Mouse (Mus musculus) MEL (cell line): Measurements from ENCODE around the gene Zbtb24. TPM values are rescaled to one million over a fixed set of nuclear protein-coding genes. Genes with fewer than 3 reads are reported as not detected.
A peak's percentile ranks its signal among the peaks of the same experiment; 100 is the strongest.

Experiments
- DNase-seq: peaks from one replicate; pipeline ENCODE4 v3.0.0; 2011; ENCODE audit warnings: low read depth, low spot score
- H3K27ac ChIP-seq: 2 replicates; pipeline ENCODE4 v1.5.1; 2012; ENCODE audit warnings: low read depth, mild to moderate bottlenecking, control low read depth, low read length, moderate library complexity; ENCODE audit not compliant: control insufficient read depth
- H3K27me3 ChIP-seq, 2 experiments: fragments of 150-350 bp in 1 of 2; sonication (generic) in 1 of 2; 2 replicates each; pipeline ENCODE4 v1.6.1; 2012; ENCODE audit warnings: low read length in 2 of 2, mild to moderate bottlenecking in 2 of 2, improper control_type of control experiment in 1 of 2, moderate library complexity in 1 of 2; ENCODE audit not compliant: insufficient read depth in 2 of 2, control insufficient read depth in 1 of 2
- H3K36me3 ChIP-seq, 2 experiments: 2 replicates each; pipeline ENCODE4 v1.6.1; 2012 to 2014; ENCODE audit warnings: low read length in 2 of 2, improper control_type of control experiment in 1 of 2, inconsistent platforms in 1 of 2, mild to moderate bottlenecking in 1 of 2; ENCODE audit not compliant: insufficient read depth in 2 of 2, control insufficient read depth in 1 of 2
- H3K4me1 ChIP-seq, 2 experiments: fragments of 150-350 bp in 1 of 2; sonication (generic) in 1 of 2; 2 replicates each; pipeline ENCODE4 v1.6.1; 2012; ENCODE audit warnings: low read length in 2 of 2, improper control_type of control experiment in 1 of 2, mild to moderate bottlenecking in 1 of 2; ENCODE audit not compliant: insufficient read depth in 2 of 2, control insufficient read depth in 1 of 2
- H3K4me3 ChIP-seq, 2 experiments: fragments of 150-350 bp in 1 of 2; sonication (generic) in 1 of 2; 2 replicates each; pipeline ENCODE4 v1.5.1; 2012; ENCODE audit warnings: low read depth in 2 of 2, low read length in 2 of 2, mild to moderate bottlenecking in 2 of 2, moderate library complexity in 2 of 2, control low read depth in 1 of 2, improper control_type of control experiment in 1 of 2; ENCODE audit not compliant: control insufficient read depth in 1 of 2, insufficient read depth in 1 of 2
- H3K79me2 ChIP-seq: 2 replicates; pipeline ENCODE4 v1.6.1; 2012; ENCODE audit warnings: mild to moderate bottlenecking, low read length, moderate library complexity; ENCODE audit not compliant: control insufficient read depth, poor library complexity, insufficient read depth
- H3K9ac ChIP-seq: 2 replicates; pipeline ENCODE4 v1.6.1; 2012; ENCODE audit warnings: low read depth, mild to moderate bottlenecking, control low read depth, low read length, moderate library complexity; ENCODE audit not compliant: control insufficient read depth, poor library complexity, severe bottlenecking
- H3K9me3 ChIP-seq: fragments of 150-350 bp; sonication (generic); replicated peaks from 2 replicates; pipeline ENCODE4 v1.6.1; 2012; ENCODE audit warnings: mild to moderate bottlenecking, low read length, improper control_type of control experiment, moderate library complexity; ENCODE audit not compliant: insufficient read depth
- BHLHE40 ChIP-seq: IDR thresholded peaks from 2 replicates; pipeline ENCODE4 v1.6.1; 2012; ENCODE audit warnings: low read depth, mild to moderate bottlenecking, inconsistent platforms, low read length, improper control_type of control experiment, borderline replicate concordance
- CHD1 ChIP-seq: IDR thresholded peaks from 2 replicates; pipeline ENCODE4 v1.6.1; 2012; ENCODE audit warnings: low read depth, mild to moderate bottlenecking, inconsistent platforms, low read length, improper control_type of control experiment
- CHD2 ChIP-seq: IDR thresholded peaks from 2 replicates; pipeline ENCODE4 v1.6.1; 2011; ENCODE audit warnings: low read length, improper control_type of control experiment
- CTCF ChIP-seq, 3 experiments: IDR thresholded peaks in 2 of 3; conservative IDR thresholded peaks in 1 of 3; 2 replicates each; pipeline ENCODE4 v1.5.1; 2011 to 2012; ENCODE audit warnings: low read length in 3 of 3, low read depth in 2 of 3, mild to moderate bottlenecking in 2 of 3, improper control_type of control experiment in 1 of 3, inconsistent platforms in 1 of 3, mixed read lengths in 1 of 3, moderate library complexity in 1 of 3; ENCODE audit not compliant: control insufficient read depth in 1 of 3, insufficient read depth in 1 of 3, poor library complexity in 1 of 3, severe bottlenecking in 1 of 3
- ELF1 ChIP-seq: IDR thresholded peaks from 2 replicates; pipeline ENCODE4 v1.6.1; 2014; ENCODE audit warnings: low read depth, mild to moderate bottlenecking, inconsistent platforms, low read length, improper control_type of control experiment, moderate library complexity
- EP300 ChIP-seq, 2 experiments: IDR thresholded peaks; 2 replicates each; pipeline ENCODE4 v1.6.1; 2011; ENCODE audit warnings: improper control_type of control experiment in 2 of 2, low read length in 2 of 2, low read depth in 1 of 2, mild to moderate bottlenecking in 1 of 2
- KAT2A ChIP-seq: conservative IDR thresholded peaks from 2 replicates; pipeline ENCODE4 v1.6.1; 2012; ENCODE audit warnings: low read depth, low read length, improper control_type of control experiment, inconsistent platforms
- MAFK ChIP-seq: IDR thresholded peaks from 2 replicates; pipeline ENCODE4 v1.6.1; 2011; ENCODE audit warnings: low read depth, mild to moderate bottlenecking, low read length, improper control_type of control experiment, borderline replicate concordance
- MAX ChIP-seq: IDR thresholded peaks from 2 replicates; pipeline ENCODE4 v1.6.1; 2011; ENCODE audit warnings: low read length, improper control_type of control experiment
- MAZ ChIP-seq: IDR thresholded peaks from 2 replicates; pipeline ENCODE4 v1.6.1; 2012; ENCODE audit warnings: low read depth, mild to moderate bottlenecking, inconsistent platforms, low read length, improper control_type of control experiment
- MEF2A ChIP-seq: IDR thresholded peaks from 2 replicates; pipeline ENCODE4 v1.6.1; 2014; ENCODE audit warnings: low read depth, mild to moderate bottlenecking, inconsistent platforms, low read length, improper control_type of control experiment; ENCODE audit not compliant: poor library complexity, insufficient replicate concordance, severe bottlenecking; ENCODE audit errors: extremely low read depth
- MXI1 ChIP-seq: IDR thresholded peaks from 2 replicates; pipeline ENCODE4 v1.6.1; 2011; ENCODE audit warnings: mild to moderate bottlenecking, low read depth, low read length, improper control_type of control experiment
- MYB ChIP-seq: IDR thresholded peaks from 2 replicates; pipeline ENCODE4 v1.6.1; 2011; ENCODE audit warnings: mild to moderate bottlenecking, low read depth, low read length, improper control_type of control experiment
- NRF1 ChIP-seq: IDR thresholded peaks from 2 replicates; pipeline ENCODE4 v1.6.1; 2014; ENCODE audit warnings: low read depth, mild to moderate bottlenecking, inconsistent platforms, low read length, improper control_type of control experiment, moderate library complexity; ENCODE audit not compliant: poor library complexity, insufficient read depth, severe bottlenecking
- POLR2A ChIP-seq, 2 experiments: IDR thresholded peaks; 2 replicates each; pipeline ENCODE4 v1.6.1; 2011 to 2012; ENCODE audit warnings: low read length in 2 of 2, mild to moderate bottlenecking in 2 of 2, control low read depth in 1 of 2, improper control_type of control experiment in 1 of 2, low read depth in 1 of 2, moderate library complexity in 1 of 2; ENCODE audit not compliant: control insufficient read depth in 1 of 2, insufficient read depth in 1 of 2, poor library complexity in 1 of 2
- POLR2AphosphoS2 ChIP-seq: IDR thresholded peaks from 2 replicates; pipeline ENCODE4 v1.6.1; 2011; ENCODE audit warnings: low read length, improper control_type of control experiment
- POLR2AphosphoS5 ChIP-seq: IDR thresholded peaks from 2 replicates; pipeline ENCODE4 v1.6.1; 2012; ENCODE audit warnings: low read depth, borderline replicate concordance, mild to moderate bottlenecking, inconsistent platforms, low read length, moderate library complexity, mixed read lengths
- RAD21 ChIP-seq: IDR thresholded peaks from 2 replicates; pipeline ENCODE4 v1.6.1; 2011; ENCODE audit warnings: mild to moderate bottlenecking, low read depth, low read length, improper control_type of control experiment
- SIN3A ChIP-seq: IDR thresholded peaks from 2 replicates; pipeline ENCODE4 v1.6.1; 2012; ENCODE audit warnings: low read length, improper control_type of control experiment, inconsistent platforms
- SMC3 ChIP-seq: IDR thresholded peaks from 2 replicates; pipeline ENCODE4 v1.6.1; 2011; ENCODE audit warnings: low read depth, low read length, improper control_type of control experiment
- TAL1 ChIP-seq: IDR thresholded peaks from 2 replicates; pipeline ENCODE4 v1.6.1; 2012; ENCODE audit warnings: mild to moderate bottlenecking, inconsistent platforms, low read length, moderate library complexity, mixed read lengths
- TBP ChIP-seq: IDR thresholded peaks from 2 replicates; pipeline ENCODE4 v1.8.0; 2011; ENCODE audit warnings: low read depth, low read length, improper control_type of control experiment
- TCF12 ChIP-seq: IDR thresholded peaks from 2 replicates; pipeline ENCODE4 v1.6.1; 2014; ENCODE audit warnings: low read depth, mild to moderate bottlenecking, inconsistent platforms, low read length, improper control_type of control experiment, moderate library complexity
- UBTF ChIP-seq: IDR thresholded peaks from 2 replicates; pipeline ENCODE4 v1.6.1; 2012; ENCODE audit warnings: low read depth, mild to moderate bottlenecking, inconsistent platforms, low read length, improper control_type of control experiment, moderate library complexity, borderline replicate concordance; ENCODE audit not compliant: insufficient read depth
- USF1 ChIP-seq: IDR thresholded peaks from 2 replicates; pipeline ENCODE4 v1.6.1; 2014; ENCODE audit warnings: low read depth, mild to moderate bottlenecking, inconsistent platforms, low read length, improper control_type of control experiment, moderate library complexity
- USF2 ChIP-seq, 2 experiments: IDR thresholded peaks; 2 replicates each; pipeline ENCODE4 v1.6.1; 2011 to 2012; ENCODE audit warnings: improper control_type of control experiment in 2 of 2, low read length in 2 of 2, borderline replicate concordance in 1 of 2, inconsistent platforms in 1 of 2, low read depth in 1 of 2, mild to moderate bottlenecking in 1 of 2; ENCODE audit not compliant: insufficient read depth in 1 of 2
- ZC3H11A ChIP-seq: IDR thresholded peaks from 2 replicates; pipeline ENCODE4 v1.6.1; 2012; ENCODE audit warnings: low read depth, mild to moderate bottlenecking, inconsistent platforms, low read length, improper control_type of control experiment
- ZKSCAN1 ChIP-seq: IDR thresholded peaks from 2 replicates; pipeline ENCODE4 v1.6.1; 2012; ENCODE audit warnings: low read depth, mild to moderate bottlenecking, inconsistent platforms, low read length, improper control_type of control experiment, moderate library complexity
- ZMIZ1 ChIP-seq: IDR thresholded peaks from 2 replicates; pipeline ENCODE4 v1.6.1; 2012; ENCODE audit warnings: low read depth, mild to moderate bottlenecking, inconsistent platforms, low read length, improper control_type of control experiment, moderate library complexity
- ZNF384 ChIP-seq: IDR thresholded peaks from 2 replicates; pipeline ENCODE4 v1.6.1; 2012; ENCODE audit warnings: low read depth, mild to moderate bottlenecking, inconsistent platforms, low read length, improper control_type of control experiment
- polyA plus RNA-seq, 2 experiments: library from polyadenylated mRNA; stranded (reverse) in 1 of 2; unstranded in 1 of 2; fragments of >175 nt in 1 of 2; fragments of >200 nt in 1 of 2; gene quantifications; 2 replicates each; pipeline versions ENCODE4 v1.2.1 to v1.2.4; 2012; ENCODE audit warnings: low replicate concordance in 2 of 2, low read depth in 1 of 2; ENCODE audit not compliant: insufficient read length in 2 of 2, insufficient read depth in 1 of 2, missing spikeins in 1 of 2
- total RNA-seq: library from RNA; depleted of rRNA; stranded (reverse); fragments of 300-350 nt; gene quantifications from 2 replicates; pipeline ENCODE4 v1.2.3, GENCODE M21; 2012

Zbtb24 gene
- total and polyA plus RNA-seq, 3 experiments = 7.6 to 11.0 TPM; not detected in 1

DNA sequence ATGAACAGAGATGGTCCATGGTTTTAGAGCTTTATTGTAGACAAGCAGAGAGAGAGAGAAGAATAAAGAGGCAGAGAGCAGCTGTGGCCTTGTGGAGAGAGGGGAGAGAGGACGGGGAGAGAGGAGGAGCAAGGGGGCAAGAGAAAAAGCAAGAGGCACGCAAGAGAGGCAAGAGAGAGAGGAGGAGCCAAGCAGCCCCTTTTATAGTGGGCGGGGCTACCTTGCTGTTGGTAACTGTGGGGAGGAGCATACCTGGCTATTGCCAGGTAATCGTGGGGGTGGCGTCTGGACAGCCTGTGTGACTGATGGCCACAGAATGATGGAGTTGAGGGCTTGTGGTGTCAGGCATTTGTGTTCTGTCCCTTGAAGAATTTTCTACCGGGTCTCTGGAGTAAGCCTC is 23.8 kb upstream of the Zbtb24 start:
- TF ChIP-seq UBTF (no peak), BHLHE40 (no peak), MAZ (no peak), POLR2A (IDR thresholded peaks at IDR 0.05; ENCODE audit: control insufficient read depth in 1 of 2, insufficient read depth in 1 of 2, low read depth in 1 of 2, low read length in 2 of 2, poor library complexity in 1 of 2) (no peak), TBP (no peak), CHD1 (no peak), KAT2A (no peak), MEF2A (no peak), POLR2AphosphoS5 (no peak), TAL1 (no peak), SIN3A (no peak), TCF12 (no peak), USF1 (no peak), ZKSCAN1 (no peak), RAD21 (no peak), CHD2 (no peak), SMC3 (no peak), ELF1 (no peak), MXI1 (no peak)
- Histone ChIP-seq H3K9me3 (no peaks in the 10 kb centered on the region), H3K27ac (no peak overlapping the region), H3K36me3 (no peaks in the 10 kb centered on the region), H3K4me1 (no peaks in the 10 kb centered on the region), H3K9ac (no peak overlapping the region), H3K79me2 (no peaks in the 10 kb centered on the region), H3K4me3 (no peak overlapping the region), H3K27me3 (peaks cover 3 to 13% of the 10 kb centered on the region in 2 experiments)
- no peak for DNase-seq

DNA sequence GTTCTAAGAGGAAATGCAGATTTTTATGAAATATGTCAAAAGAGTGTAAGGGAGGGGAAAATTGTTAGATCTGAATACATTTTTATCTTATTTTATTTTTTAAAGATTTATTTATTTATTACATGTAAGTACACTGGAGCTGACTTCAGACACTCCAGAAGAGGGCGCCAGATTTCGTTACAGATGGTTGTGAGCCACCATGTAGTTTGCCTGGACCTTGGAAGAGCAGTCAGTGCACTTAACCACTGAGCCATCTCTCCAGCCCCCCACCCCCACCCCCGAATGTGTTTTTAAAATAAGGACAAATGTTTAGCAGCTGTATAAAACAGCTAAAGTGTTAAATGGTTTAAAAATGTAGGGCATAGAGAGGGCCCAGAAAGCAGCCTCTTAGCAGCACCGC is 15.6 kb upstream of the Zbtb24 start:
- H3K27me3 ChIP-seq = peaks cover 0 to 10% of the 10 kb centered on the region in 2 experiments; a peak in 3 of 4 replicates
- H3K4me3 ChIP-seq = no peak overlapping the region
- no peaks in the 10 kb centered on the region for H3K9me3 ChIP-seq
- H3K4me1 ChIP-seq = no peaks in the 10 kb centered on the region
- no peaks in the 10 kb centered on the region for H3K36me3 ChIP-seq
- no peak overlapping the region for H3K27ac ChIP-seq
- H3K79me2 ChIP-seq = no peaks in the 10 kb centered on the region
- DNase-seq = peak; percentile 37
- no peak overlapping the region for H3K9ac ChIP-seq
- peak; percentile 24 to 61 (median 57); a peak in 5 of 6 replicates for TF ChIP-seq CTCF (IDR thresholded peaks at IDR 0.05 in 2 of 3, conservative IDR thresholded peaks at IDR 0.05 in 1 of 3; ENCODE audit: control insufficient read depth in 1 of 3, insufficient read depth in 1 of 3, low read depth in 2 of 3, low read length in 3 of 3, poor library complexity in 1 of 3, severe bottlenecking in 1 of 3)
- TF ChIP-seq USF1 = no peak
- TF ChIP-seq UBTF = no peak
- no peak for TF ChIP-seq POLR2AphosphoS2
- TF ChIP-seq RAD21 = peak; percentile 61
- TF ChIP-seq MAX = no peak
- TF ChIP-seq CHD2 = no peak
- TF ChIP-seq ELF1 = no peak
- TF ChIP-seq ZNF384 = no peak
- no peak for TF ChIP-seq MYB
- peak; percentile 73 for TF ChIP-seq ZC3H11A
- TF ChIP-seq POLR2A (IDR thresholded peaks at IDR 0.05; ENCODE audit: control insufficient read depth in 1 of 2, insufficient read depth in 1 of 2, low read depth in 1 of 2, low read length in 2 of 2, poor library complexity in 1 of 2) = no peak
- no peak for TF ChIP-seq CHD1
- no peak for TF ChIP-seq MAFK
- no peak for TF ChIP-seq EP300 (IDR thresholded peaks at IDR 0.05; ENCODE audit: low read depth in 1 of 2, low read length in 2 of 2)
- TF ChIP-seq NRF1 = no peak
- TF ChIP-seq SIN3A = no peak
- no peak for TF ChIP-seq TBP
- peak; percentile 77 for TF ChIP-seq SMC3
- no peak for TF ChIP-seq USF2 (IDR thresholded peaks at IDR 0.05; ENCODE audit: borderline replicate concordance in 1 of 2, insufficient read depth in 1 of 2, low read depth in 1 of 2, low read length in 2 of 2)
- TF ChIP-seq TAL1 = no peak
- TF ChIP-seq ZMIZ1 = no peak
